Mouse (Mus musculus) urinary bladder, postnatal 36 days (tissue): Measurements from ENCODE around the gene Prss48.

ENCODE experiments used
- DNase-seq, 2 experiments: peaks; one replicate each; pipeline ENCODE4 v3.0.0; 2022; ENCODE audit warnings: low spot score in 2 of 2, mixed read lengths in 1 of 2

The Prss48 gene

DNA sequence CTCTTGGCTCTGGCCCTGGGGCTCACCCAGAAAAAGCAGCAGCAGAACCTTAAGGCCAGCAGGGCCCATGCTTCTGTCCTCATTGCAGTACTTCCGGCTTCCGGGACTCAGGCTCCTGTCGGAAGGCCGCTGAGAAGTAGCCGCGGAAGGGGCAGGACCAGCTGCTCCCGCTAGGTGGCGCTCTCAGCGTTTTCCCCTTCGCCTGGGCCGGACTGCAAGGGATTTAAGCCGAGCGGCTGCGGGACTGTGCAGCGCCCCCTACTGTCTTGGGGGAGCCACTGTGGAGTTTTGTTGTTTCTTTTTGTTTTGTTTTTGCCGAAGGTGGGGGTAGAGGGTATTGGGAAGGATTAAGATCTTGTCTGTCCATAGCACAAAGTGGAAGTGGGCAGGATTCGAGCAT is at the start of gene Prss48:
Gene Prss48 (minus strand): TSS at position 69 of the 400 bp plus-strand sequence.
- no peak for DNase-seq

DNA sequence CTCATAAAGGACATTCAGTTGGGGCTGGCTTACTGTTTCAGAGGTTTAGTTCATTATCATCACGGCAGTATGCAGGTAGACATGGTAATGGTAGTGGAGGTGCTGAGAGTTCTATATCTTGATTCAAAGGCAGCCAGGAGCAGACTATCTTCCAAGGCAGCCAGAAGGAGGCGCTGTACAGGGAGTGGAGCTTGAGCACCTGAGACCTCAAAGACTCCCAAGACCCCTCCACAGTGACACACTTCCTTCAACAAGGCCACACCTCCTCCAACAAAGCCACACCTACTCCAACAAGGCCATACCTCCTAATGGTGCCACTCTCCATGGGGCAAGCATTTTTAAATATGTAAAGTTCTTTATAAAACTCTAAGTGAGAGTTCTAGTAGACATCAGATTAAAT is 46.8 kb upstream of the Prss48 start:
- no peak for DNase-seq

- DNase-seq: no peak
Measured at GRCm38 (mm10) chr3:86047686-86048408, 45.6 kb upstream of the Prss48 start.

GRCm38 (mm10) chr3:86040286-86041201 is 38.3 kb upstream of the Prss48 start:
- DNase-seq: peak; percentile 26 to 49

GRCm38 (mm10) chr3:86038648-86039047 is 36.4 kb upstream of the Prss48 start:
- peak in 1 of 2 experiments; percentile 66 for DNase-seq

DNA sequence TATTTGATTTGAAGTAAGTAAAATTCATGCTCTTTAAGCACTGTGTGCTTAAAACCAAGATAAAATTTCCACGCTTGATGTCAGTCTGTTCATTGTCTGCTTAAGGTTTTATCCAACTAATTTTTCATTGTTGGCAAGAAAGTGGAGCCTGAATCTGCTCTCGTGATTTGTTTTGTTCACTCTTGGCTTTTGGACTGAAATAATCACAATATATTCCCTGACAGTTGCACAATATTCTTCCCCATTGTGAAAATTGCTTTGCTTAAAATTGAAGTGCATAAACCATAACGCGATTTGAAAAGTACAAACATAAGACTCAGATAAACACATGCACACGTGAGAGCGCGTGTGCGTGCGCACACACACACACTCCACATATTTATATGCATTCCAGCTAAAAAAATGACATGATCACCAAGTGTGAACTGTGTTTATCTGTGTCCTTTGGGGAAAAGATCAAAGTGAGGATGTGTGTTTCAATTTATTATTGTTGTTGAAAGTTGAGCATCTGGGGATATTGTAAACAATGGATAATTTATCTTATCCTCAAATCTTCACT is 35.7 kb upstream of the Prss48 start:
- no peak for DNase-seq

- peak in 1 of 2 experiments; percentile 12 for DNase-seq
Measured at GRCm38 (mm10) chr3:86033455-86034090, 31.3 kb upstream of the Prss48 start.

DNA sequence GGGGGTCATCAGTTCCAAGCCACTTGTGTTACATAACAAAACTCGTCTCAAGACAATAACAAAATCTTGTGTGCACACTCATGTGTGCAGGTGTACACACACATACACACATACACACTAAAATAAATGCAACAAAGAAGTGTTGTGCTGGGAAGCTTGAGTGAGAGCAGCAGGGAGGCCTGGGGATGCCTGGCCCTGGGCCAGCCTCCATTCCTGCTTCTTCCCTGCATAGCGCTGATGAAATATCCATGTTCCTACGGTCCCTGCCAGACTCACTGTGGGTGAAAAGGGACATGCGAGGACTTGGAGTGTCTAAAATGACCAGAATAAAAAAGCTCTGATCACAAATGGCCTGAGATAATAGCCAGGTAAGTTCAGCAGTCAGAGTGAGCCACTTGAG is 28.3 kb upstream of the Prss48 start:
- DNase-seq: no peak

- DNase-seq: no peak
Measured at GRCm38 (mm10) chr3:86028658-86029375, 26.5 kb upstream of the Prss48 start.

- no peak for DNase-seq
Measured at GRCm38 (mm10) chr3:86025341-86026137, 23.2 kb upstream of the Prss48 start.

DNA sequence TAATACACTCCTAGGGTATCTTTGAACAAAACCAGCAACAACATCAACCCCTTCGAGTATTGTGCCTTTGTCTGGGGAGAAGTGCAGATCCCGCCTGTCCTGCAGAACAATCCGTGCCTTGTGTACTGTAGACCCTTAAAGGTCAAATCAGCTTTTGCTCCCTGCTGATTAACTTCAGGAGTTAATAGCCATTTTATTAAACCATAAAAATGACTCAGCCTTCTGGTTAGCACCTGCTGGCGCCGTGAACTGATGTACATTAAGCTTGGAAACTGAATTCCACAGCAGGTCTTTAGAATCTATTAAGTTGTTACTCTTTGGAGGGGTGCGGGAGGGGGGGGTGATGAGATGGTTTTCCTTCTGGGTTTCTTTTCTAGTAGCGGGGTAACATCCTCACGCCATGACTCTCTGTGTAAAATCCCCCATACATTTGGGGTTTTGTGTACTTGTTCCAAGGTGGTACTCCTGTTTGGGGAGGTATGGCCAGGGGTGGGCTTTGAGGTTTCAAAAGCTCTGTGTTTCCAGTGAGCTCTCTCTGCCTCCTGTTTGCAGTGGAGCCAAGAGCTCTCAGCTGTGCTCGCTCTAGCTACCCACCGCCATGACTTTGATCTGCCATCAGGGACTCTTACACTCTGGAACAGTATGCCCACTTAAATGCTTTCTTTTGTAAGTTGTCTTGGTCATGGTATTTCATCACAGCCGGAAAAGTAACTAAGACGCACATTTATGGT is 21.9 kb upstream of the Prss48 start:
- no peak for DNase-seq

DNA sequence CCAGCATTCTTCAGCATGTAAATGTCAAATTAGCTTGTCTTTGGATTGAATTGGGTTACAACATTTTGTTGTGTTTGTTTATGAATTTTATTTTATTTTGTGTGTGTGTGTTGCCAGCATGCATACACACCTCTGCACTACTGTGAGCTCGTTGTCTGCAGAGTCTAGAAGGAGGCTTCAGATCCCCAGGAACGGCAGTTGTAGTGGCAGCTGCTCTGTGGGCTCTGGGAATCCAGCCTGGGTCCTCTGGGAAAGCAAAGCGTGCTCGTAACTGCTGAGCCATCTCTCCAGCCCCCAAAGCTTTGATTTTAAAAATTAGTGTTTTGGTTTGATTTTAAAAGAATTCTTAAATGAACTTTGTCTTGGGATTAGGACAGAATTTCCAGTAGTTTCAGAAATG is 19.4 kb upstream of the Prss48 start:
- no peak for DNase-seq

- DNase-seq: no peak
Measured at GRCm38 (mm10) chr3:86020921-86021650, 18.8 kb upstream of the Prss48 start.

DNA sequence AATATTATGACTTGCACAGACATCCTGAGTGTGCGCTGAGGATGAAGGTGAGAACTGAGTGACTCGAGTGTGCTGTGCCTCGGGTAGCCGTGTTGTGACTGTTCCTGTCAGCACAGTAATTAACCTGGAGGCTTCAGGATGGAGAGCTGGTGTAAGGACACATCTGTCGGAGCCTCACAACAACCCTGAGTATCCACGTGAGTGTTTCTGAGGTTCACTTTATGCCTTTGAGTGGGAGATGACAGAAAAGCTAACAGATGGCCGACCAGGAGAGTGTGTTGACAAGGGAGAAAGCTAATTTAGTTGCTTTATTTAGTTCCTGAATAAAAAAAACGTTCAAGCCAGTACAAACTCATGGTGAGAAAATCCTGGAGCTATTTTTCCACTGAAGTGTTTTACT is 15.2 kb upstream of the Prss48 start:
- no peak for DNase-seq

- DNase-seq: no peak
Measured at GRCm38 (mm10) chr3:86016965-86017364, 14.7 kb upstream of the Prss48 start.

GRCm38 (mm10) chr3:86013837-86014236 is 11.5 kb upstream of the Prss48 start:
- no peak for DNase-seq

DNA sequence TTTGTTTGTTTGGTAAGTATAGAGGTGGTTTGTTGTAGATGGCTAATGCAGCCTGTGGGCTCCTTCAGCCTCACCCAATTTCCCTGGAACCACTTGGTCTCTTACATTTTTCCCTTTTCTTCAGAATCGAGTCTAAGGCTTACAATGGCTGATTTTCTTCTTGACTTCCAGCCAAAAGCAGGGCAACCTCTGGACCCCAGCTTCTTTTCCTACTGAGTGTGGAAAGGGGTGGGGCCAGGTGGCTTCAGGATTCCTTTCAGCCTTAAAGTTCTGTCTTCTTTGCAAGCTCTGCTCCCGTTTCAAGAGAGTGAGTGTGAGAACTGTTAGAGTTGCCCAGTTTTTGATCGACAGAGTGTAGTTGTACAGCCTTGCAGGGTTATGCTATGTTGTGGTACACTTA is 9.5 kb upstream of the Prss48 start:
- no peak for DNase-seq

DNA sequence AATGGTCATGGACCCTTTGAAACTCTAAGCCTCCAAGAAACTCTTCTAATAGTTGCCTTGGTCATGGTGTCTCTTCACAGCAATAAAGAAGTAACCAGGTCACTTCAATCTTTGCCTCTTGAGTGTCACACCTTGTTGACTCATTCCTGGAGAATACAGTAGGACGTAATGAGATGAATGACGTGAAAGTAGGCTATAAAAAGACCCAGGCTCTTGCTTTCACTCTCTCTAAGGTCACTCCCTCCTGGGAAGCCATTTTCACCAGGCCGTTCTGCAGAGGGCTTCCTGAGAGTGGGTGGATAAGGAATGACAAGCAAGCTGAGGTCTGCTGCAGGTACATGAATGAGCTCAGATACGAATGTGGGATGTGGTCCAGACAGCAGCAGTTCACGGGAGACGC is 9.1 kb upstream of the Prss48 start:
- no peak for DNase-seq

- DNase-seq: no peak
Measured at GRCm38 (mm10) chr3:86010618-86011017, 8.3 kb upstream of the Prss48 start.
